Mouse (Mus musculus): ENCODE data around the gene Dhtkd1. TPM values are rescaled to one million over a fixed set of nuclear protein-coding genes. Genes with fewer than 3 reads are reported as not detected.

The Dhtkd1 gene
- polyA plus RNA-seq (2015; fragmentation: Illumina TruSeq; extraction: RNeasy Lipid Tissue Mini Kit (QIAGEN cat#74804); ENCODE audit: low read depth, low replicate concordance) = 5.3 TPM

GRCm38 (mm10) chr2:5942416-5943032 is at the start of gene Dhtkd1:
TSS of gene Dhtkd1 (minus strand) at chr2:5942792.

GRCm38 (mm10) chr2:5950766-5951595 is 8.4 kb upstream of the Dhtkd1 start, which contains the start of gene Upf2:
TSS of gene Upf2 (plus strand) at chr2:5951469.

DNA sequence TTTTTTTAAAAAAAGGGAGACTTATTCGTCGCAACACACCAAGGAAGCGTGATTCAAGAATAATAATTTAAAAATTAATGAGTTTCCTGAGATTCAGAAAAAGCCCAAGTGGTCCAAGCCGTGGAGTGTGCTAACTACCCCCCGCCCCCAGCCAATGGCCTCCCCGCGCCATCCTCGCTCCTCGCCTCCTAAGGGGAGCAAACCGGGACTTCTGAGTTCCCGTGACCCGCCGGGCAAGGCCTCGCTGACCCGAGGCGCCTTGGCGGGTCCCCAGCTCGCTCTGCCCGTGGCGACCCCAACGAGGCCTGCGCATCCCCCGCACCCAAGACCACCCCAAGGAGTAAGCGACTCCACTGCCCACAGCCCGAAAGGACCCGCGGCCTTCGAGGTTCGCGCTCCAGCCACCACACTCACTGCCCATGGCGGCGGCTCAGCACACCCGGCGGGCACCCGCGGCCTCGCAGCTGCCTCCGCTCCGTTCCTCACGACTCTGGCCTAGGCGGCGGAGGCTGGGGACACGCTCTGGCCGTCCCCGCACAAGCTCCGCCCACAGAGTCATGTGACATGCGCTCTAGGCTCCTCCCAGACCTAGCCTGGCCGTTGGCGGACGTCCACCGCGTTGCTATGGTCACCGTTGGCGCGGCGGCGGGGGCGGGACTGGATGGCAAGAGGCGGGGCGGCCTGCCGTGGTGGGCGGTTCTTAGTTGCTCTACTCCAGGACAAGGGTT is 47.6 kb downstream of the Dhtkd1 start, which contains the start of gene Sec61a2:
Gene Sec61a2, minus strand, starts transcription at position 590 of the 728 bp plus-strand sequence.

GRCm38 (mm10) chr2:5862834-5863233 is 79.8 kb downstream of the Dhtkd1 start, which contains the start of gene Gm13199:
TSS of gene Gm13199 (minus strand) at chr2:5862934.

Other genes starting within 250 kb of the Dhtkd1 start
- gene Camk1d, start 228.3 kb downstream of the Dhtkd1 start, polyA plus RNA-seq (2015; fragmentation: Illumina TruSeq; extraction: RNeasy Lipid Tissue Mini Kit (QIAGEN cat#74804); ENCODE audit: low read depth, low replicate concordance) = 55.6 TPM
- 25.7 TPM for gene Nudt5, start 97.8 kb downstream of the Dhtkd1 start, polyA plus RNA-seq (2015; fragmentation: Illumina TruSeq; extraction: RNeasy Lipid Tissue Mini Kit (QIAGEN cat#74804); ENCODE audit: low read depth, low replicate concordance)
- 176 TPM for gene Cdc123, start 97.6 kb downstream of the Dhtkd1 start, polyA plus RNA-seq (2015; fragmentation: Illumina TruSeq; extraction: RNeasy Lipid Tissue Mini Kit (QIAGEN cat#74804); ENCODE audit: low read depth, low replicate concordance)
- 1.9 TPM for gene Gm13199, start 79.9 kb downstream of the Dhtkd1 start, polyA plus RNA-seq (2015; fragmentation: Illumina TruSeq; extraction: RNeasy Lipid Tissue Mini Kit (QIAGEN cat#74804); ENCODE audit: low read depth, low replicate concordance)
- 75.4 TPM for gene Sec61a2, start 47.4 kb downstream of the Dhtkd1 start, polyA plus RNA-seq (2015; fragmentation: Illumina TruSeq; extraction: RNeasy Lipid Tissue Mini Kit (QIAGEN cat#74804); ENCODE audit: low read depth, low replicate concordance)
- gene Upf2, start 8.7 kb upstream of the Dhtkd1 start, polyA plus RNA-seq (2015; fragmentation: Illumina TruSeq; extraction: RNeasy Lipid Tissue Mini Kit (QIAGEN cat#74804); ENCODE audit: low read depth, low replicate concordance) = 29.2 TPM
- 2.1 TPM for gene Proser2, start 187.4 kb upstream of the Dhtkd1 start, polyA plus RNA-seq (2015; fragmentation: Illumina TruSeq; extraction: RNeasy Lipid Tissue Mini Kit (QIAGEN cat#74804); ENCODE audit: low read depth, low replicate concordance)